Mouse (Mus musculus) hindbrain, embryonic 12.5 days (tissue): ENCODE measurements around the gene Gch1. TPM values are rescaled to one million over a fixed set of nuclear protein-coding genes. Genes with fewer than 3 reads are reported as not detected.
A peak's percentile ranks its signal among the peaks of the same experiment; 100 is the strongest.

ENCODE experiments used
- ATAC-seq: fragments of 200-750 bp; cut with Nextera tagmentation; 2 replicates; pipeline ENCODE4 v1.8.0; 2017; ENCODE audit warnings: moderate TSS enrichment; ENCODE audit not compliant: low FRiP score
- H3K27ac ChIP-seq: fragments of 300-500 bp; sonication (generic); 2 replicates; pipeline ENCODE4 v1.5.1; 2016; ENCODE audit warnings: mild to moderate bottlenecking
- H3K27me3 ChIP-seq: fragments of 300-500 bp; sonication (generic); 2 replicates; pipeline ENCODE4 v1.6.1; 2016; ENCODE audit warnings: mild to moderate bottlenecking
- H3K36me3 ChIP-seq: fragments of 300-500 bp; sonication (generic); 2 replicates; pipeline ENCODE4 v1.6.1; 2016; ENCODE audit warnings: mild to moderate bottlenecking
- H3K4me1 ChIP-seq: fragments of 300-500 bp; sonication (generic); 2 replicates; pipeline ENCODE4 v1.6.1; 2016
- H3K4me2 ChIP-seq: fragments of 300-500 bp; sonication (generic); replicated peaks from 2 replicates; pipeline ENCODE4 v1.6.1; 2016; ENCODE audit warnings: mild to moderate bottlenecking
- H3K4me3 ChIP-seq: fragments of 300-500 bp; sonication (generic); 2 replicates; pipeline ENCODE4 v1.5.1; 2016; ENCODE audit warnings: mild to moderate bottlenecking
- H3K9ac ChIP-seq: fragments of 300-500 bp; sonication (generic); 2 replicates; pipeline ENCODE4 v1.6.1; 2016; ENCODE audit warnings: mild to moderate bottlenecking, moderate library complexity
- H3K9me3 ChIP-seq: fragments of 300-500 bp; sonication (generic); replicated peaks from 2 replicates; pipeline ENCODE4 v1.6.1; 2016; ENCODE audit warnings: mild to moderate bottlenecking
- WGBS: fragments of 180-500 bp; shearing (Covaris S2); methylation state at CpG from one replicate; pipeline ENCODE4 v1.1.7; 2016; 5-methylcytosine and 5-hydroxymethylcytosine counted together
- polyA plus RNA-seq: library from polyadenylated mRNA; unstranded; fragments of >200 nt; fragmentation: Nextera tagmentation; extraction: Ambion mirVana; gene quantifications from 2 replicates; pipeline ENCODE4 v1.2.1, GENCODE M21; 2016

Gch1 gene
- polyA plus RNA-seq, 1 experiment from 2014 or later, result 3.8 TPM

DNA sequence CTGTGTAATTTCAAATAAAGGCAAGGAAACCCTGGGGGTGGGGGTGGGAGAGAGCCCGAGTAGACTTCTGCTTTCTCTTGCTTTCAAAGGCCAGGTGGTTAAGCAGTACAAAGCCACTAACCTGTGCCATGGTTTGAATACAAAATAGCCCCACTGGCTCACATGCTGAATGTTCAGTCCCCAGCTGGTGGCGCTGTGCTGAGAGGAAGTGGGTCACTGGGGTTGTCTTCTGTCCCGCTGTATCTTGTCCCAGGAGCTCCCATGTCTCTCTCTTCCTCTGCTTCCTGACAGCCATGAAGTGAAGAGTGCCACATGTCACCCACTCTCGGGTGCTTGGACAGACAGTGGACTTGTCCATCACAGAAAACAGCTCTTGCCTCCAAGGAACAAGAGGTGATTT, 4.9 kb upstream of the Gch1 start:
- Histone ChIP-seq H3K4me2 (no peak overlapping the region), H3K9me3 (no peaks in the 10 kb centered on the region), H3K27ac (no peak overlapping the region), H3K36me3 (no peaks in the 10 kb centered on the region), H3K4me3 (no peak overlapping the region), H3K9ac (no peak overlapping the region), H3K4me1 (no peaks in the 10 kb centered on the region), H3K27me3 (no peaks in the 10 kb centered on the region)
- ATAC-seq, result no peak
- 35% methylated on average over 4 of the region's 4 CpGs for whole genome bisulfite sequencing

DNA sequence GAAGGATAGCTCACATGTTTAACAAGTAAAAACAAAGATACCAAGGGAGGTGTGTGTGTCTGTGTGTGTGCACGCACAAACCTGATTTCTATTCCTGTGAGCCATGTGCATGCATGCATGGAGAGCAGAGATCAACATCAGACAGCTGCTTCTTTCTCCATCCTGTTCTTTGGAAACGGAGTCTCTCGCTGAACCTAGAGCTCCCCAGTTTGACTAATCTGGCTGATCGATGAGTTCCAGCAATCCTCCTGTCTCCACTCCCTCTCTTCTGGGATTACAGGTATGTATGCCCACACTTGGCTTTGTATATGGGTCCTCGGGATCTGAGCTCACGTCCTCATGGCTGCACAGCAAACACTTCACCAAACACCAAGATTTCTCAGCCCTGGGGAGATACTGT, 4.3 kb upstream of the Gch1 start:
- Histone ChIP-seq H3K27ac (no peak overlapping the region), H3K4me1 (peaks cover 3% of the 10 kb centered on the region), H3K36me3 (no peaks in the 10 kb centered on the region), H3K9ac (no peak overlapping the region), H3K4me2 (no peak overlapping the region), H3K27me3 (peaks cover 5% of the 10 kb centered on the region), H3K9me3 (no peaks in the 10 kb centered on the region), H3K4me3 (no peak overlapping the region)
- no peak for ATAC-seq
- WGBS, result 75% methylated on average over 6 of the region's 6 CpGs

DNA sequence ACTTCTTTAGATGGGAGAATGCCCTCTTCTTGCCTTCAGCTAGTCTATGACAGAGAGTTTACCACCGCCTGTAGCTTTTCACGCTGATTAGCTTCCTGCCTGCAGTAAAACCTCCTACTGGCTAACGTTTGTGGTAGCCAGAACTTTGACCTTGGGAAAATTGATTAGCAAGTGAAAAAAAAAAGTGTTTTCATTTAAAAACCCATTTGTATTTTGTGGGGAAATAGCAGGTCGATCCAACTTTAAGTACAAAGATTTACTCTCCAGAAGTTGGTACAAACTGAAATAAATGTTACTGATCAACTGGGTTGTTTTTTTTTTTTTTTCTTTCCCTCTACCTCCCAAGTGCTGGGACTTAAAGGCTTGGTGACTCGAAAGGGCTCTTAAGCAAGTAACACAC, 2.6 kb upstream of the Gch1 start:
- Histone ChIP-seq H3K9ac (no peak overlapping the region), H3K4me1 (peaks cover 6% of the 10 kb centered on the region), H3K27me3 (peaks cover 21% of the 10 kb centered on the region), H3K4me3 (no peak overlapping the region), H3K4me2 (no peak overlapping the region), H3K36me3 (no peaks in the 10 kb centered on the region), H3K27ac (no peak overlapping the region), H3K9me3 (no peaks in the 10 kb centered on the region)
- WGBS, result 54% methylated on average over 5 of the region's 5 CpGs
- ATAC-seq, result no peak

DNA sequence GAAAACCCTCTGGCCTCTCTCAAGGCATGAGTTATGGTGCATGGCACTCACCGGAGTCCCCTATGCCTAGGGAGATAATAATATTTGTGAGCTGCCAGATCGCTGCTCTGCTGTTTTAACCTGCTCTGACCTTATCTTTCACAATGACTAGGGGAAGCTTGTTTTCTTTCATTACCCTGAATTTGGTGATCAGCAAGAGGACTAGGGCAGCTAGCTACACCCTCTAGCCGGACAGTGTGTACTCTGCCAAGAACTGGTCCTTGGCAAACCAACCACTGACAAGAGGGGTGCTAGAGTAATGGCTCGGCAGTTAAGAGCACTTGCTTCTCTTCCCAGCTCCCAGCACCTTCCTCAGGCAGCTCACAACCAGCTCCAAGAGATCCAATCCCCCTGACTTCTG, 1.4 kb upstream of the Gch1 start:
- H3K27ac ChIP-seq, result no peak overlapping the region
- no peak overlapping the region for H3K4me2 ChIP-seq
- peaks cover 25% of the 10 kb centered on the region for H3K27me3 ChIP-seq
- H3K4me3 ChIP-seq, result no peak overlapping the region
- no peaks in the 10 kb centered on the region for H3K36me3 ChIP-seq
- peaks cover 6% of the 10 kb centered on the region for H3K4me1 ChIP-seq
- 69% methylated on average over 4 of the region's 4 CpGs for WGBS
- H3K9ac ChIP-seq, result no peak overlapping the region
- H3K9me3 ChIP-seq, result no peaks in the 10 kb centered on the region
- no peak for ATAC-seq

DNA sequence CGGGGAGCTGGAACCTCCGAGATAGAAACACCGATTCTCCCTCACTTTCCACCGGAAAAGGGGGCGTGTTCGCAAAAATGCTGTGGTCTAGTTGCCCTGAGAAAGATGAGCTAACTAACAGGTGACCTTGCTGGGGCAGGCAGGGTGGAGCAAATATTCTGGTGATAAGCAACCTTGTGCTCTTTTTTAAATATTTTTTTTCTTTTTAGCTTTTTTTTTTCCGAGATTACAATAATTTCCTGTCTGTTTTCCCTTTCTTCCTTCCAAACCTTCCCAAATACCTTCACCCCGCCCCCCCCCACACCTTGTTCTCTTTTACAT, 382 bp upstream of the Gch1 start:
- peak overlapping the region; percentile 99 for H3K4me2 ChIP-seq
- 13% methylated on average over 8 of the region's 8 CpGs for WGBS
- peak; percentile 33 for ATAC-seq
- H3K27me3 ChIP-seq, result peaks cover 25% of the 10 kb centered on the region
- no peaks in the 10 kb centered on the region for H3K36me3 ChIP-seq
- no peak overlapping the region for H3K9ac ChIP-seq
- H3K4me1 ChIP-seq, result peaks cover 6% of the 10 kb centered on the region
- H3K27ac ChIP-seq, result no peak overlapping the region
- H3K4me3 ChIP-seq, result peak overlapping the region; percentile 65
- H3K9me3 ChIP-seq, result no peaks in the 10 kb centered on the region

DNA sequence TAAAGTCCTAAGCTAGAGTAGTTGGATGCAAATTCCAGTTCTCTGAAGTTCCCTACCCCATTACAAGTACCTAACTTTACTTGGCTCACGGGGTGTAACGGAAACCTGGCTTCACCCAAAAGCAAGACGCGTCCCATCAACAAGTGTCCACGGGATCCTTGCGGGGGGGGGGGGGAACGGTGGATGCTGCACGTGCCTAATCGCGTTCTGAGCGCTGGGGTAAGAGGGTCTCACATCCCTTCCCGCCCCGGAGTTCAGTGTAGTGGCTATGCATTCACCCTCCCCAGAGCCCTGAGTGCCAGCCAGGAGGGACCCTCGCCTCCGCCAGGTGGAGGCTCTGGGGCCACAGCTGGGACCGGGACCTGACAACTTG, 752 bp downstream of the Gch1 start:
- Histone ChIP-seq H3K27me3 (peaks cover 25% of the 10 kb centered on the region), H3K4me3 (peak overlapping the region; percentile 65), H3K4me2 (peak overlapping the region; percentile 99), H3K36me3 (no peaks in the 10 kb centered on the region), H3K27ac (no peak overlapping the region), H3K9me3 (no peaks in the 10 kb centered on the region), H3K4me1 (peaks cover 6% of the 10 kb centered on the region), H3K9ac (peak overlapping the region; percentile 60)
- ATAC-seq, result peak; percentile 60
- WGBS, result 1% methylated on average over 16 of the region's 16 CpGs

DNA sequence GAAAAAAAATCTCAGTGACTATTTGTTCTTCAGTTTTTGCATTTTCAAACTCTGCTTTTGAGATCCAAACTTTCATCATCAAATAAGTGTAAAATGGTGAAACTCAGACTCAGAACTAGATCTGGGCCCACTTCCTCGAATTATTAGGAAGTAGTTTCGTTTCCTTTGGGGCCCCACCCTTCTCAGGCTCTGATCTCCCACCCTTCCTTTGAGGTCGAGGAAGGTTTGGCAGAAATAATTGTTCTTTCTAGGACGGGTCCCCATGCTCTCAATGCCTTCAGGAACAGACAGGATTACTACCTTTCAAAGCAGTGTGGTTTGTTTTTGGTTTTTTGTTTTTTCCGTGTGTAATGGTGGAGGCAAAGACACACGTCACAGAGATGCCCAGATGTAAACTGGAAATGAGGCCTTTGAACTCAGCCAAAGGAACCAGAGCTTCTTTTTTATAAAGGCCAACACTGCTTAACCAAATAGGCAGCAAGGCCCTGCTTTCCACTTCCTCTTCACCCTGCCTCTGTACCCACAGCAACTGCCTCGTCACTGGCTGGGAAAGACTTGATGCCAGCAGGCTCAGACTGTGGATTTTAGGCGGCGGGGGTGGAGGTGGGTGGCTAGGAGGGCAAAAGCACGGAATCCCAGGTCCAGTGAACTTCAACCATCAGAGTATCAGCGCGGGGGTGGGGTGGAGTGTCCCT, 1.4 kb downstream of the Gch1 start:
- H3K4me3 ChIP-seq, result no peak overlapping the region
- H3K27me3 ChIP-seq, result peaks cover 25% of the 10 kb centered on the region
- H3K36me3 ChIP-seq, result no peaks in the 10 kb centered on the region
- peak overlapping the region; percentile 99 for H3K4me2 ChIP-seq
- H3K9me3 ChIP-seq, result no peaks in the 10 kb centered on the region
- H3K9ac ChIP-seq, result no peak overlapping the region
- ATAC-seq, result no peak
- WGBS, result 35% methylated on average over 12 of the region's 12 CpGs
- no peak overlapping the region for H3K27ac ChIP-seq
- H3K4me1 ChIP-seq, result peaks cover 6% of the 10 kb centered on the region

DNA sequence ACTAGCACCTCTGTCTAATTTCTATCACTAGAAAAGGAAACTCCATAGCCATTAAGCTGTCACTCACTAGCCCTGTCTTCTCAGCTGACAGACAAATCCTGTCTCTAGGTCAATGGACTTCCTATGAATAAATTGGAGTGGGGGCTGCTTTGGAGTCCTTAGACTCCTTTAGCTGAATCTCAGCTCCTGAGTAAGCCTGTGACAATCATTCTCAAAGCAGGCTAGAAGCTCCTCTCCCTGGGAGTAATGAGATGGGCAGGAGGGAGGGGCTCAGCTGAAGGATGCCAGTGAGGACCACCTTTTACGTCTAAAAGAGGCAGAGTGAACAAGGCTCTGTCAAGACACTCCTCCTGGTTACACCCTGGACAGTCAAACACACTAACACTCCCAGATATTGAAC, 2.0 kb downstream of the Gch1 start:
- H3K27me3 ChIP-seq, result peaks cover 25% of the 10 kb centered on the region
- no peaks in the 10 kb centered on the region for H3K36me3 ChIP-seq
- peaks cover 6% of the 10 kb centered on the region for H3K4me1 ChIP-seq
- 36% methylated on average over 1 of the region's 1 CpGs for WGBS
- no peaks in the 10 kb centered on the region for H3K9me3 ChIP-seq
- H3K4me2 ChIP-seq, result no peak overlapping the region
- no peak overlapping the region for H3K4me3 ChIP-seq
- no peak overlapping the region for H3K27ac ChIP-seq
- no peak overlapping the region for H3K9ac ChIP-seq
- no peak for ATAC-seq

DNA sequence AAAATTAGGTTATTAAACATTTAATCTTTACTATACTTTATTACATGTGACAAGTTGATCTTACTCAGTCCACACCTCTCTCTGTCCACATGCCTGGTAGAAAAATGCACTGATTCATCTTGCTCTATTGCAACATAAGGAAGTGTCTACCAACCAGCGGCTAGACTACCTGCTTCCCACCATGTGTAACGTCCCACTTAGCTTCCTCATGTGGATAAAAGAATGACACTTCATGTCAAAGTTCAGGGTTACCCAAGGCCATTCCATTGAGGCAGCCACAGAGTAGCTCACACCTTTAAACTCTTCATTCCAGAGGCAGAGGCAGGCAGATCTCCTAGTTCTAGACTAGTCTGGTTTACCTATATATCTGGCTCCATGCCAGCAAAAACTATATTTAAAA, 2.7 kb downstream of the Gch1 start:
- WGBS, result 89% methylated on average over 2 of the region's 2 CpGs
- H3K27me3 ChIP-seq, result peaks cover 25% of the 10 kb centered on the region
- no peak for ATAC-seq

DNA sequence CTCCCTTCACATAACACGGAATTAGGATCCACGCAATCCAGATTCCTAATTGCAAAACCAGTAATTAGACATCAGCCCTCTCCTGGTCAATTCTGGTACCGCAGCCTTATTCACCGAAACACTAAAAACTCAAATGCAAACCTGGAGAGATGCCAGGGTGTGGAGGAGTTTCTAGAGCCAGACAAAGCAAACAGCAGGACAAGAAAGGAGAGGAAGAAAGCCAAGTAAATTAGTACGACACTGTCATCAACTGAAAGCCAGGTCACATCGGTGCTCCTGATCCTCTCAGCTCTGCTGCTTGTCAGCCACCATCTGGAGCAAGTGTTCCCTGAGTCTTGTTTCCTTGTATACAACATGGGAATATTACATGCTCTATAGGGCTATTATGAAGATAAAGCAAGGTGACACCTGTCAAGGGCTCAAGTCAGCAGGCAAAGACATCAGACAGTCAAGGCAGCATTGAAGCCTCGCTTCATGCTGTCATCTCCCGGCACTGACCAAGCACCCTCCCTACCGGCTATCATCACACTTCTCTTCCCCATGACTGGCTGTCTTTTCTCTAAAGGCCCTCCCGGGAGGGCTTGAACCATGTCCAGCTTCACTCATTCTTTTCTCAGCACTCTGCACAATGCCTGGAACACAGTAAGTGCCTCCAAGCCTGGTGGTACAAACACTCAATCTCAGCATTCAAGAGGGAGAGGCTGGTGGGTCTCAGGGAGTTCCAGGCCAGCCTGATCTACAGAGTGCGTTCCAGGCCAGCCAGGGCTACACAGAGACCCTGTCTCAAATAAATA, 7.5 kb downstream of the Gch1 start:
- Histone ChIP-seq H3K4me2 (no peak overlapping the region), H3K9me3 (no peaks in the 10 kb centered on the region), H3K36me3 (no peaks in the 10 kb centered on the region), H3K27ac (no peak overlapping the region), H3K27me3 (peaks cover 2% of the 10 kb centered on the region; the same call in 1 of the 2 replicates), H3K9ac (no peak overlapping the region), H3K4me3 (no peak overlapping the region), H3K4me1 (no peaks in the 10 kb centered on the region)
- ATAC-seq, result no peak
- 62% methylated on average over 11 of the region's 11 CpGs for whole genome bisulfite sequencing

More for the DNA sequence above, 2.7 kb downstream of the Gch1 start:
- Histone ChIP-seq H3K4me3 (no peak overlapping the region), H3K36me3 (no peaks in the 10 kb centered on the region), H3K27ac (no peak overlapping the region), H3K4me2 (no peak overlapping the region), H3K9me3 (no peaks in the 10 kb centered on the region), H3K9ac (no peak overlapping the region), H3K4me1 (peaks cover 6% of the 10 kb centered on the region)

DNA sequence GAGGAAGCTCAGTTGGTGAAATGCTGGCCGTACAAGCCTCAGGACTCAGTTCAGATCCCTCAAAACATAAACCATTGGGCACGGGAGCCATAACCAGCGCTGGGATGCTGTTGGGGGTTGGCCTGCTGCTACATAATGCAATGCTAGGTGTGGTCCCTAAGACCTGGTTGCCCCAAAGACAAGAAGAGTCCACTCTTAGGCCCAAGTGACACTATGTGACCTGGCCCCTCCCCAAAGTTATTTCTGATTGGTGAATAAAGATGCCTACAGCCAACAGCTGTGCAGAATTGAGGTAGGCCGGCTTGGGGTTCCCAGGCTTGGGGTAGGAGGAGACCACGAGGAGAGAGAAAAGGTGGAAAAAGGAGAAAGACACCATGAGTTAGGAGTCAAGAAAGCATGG, 10.4 kb downstream of the Gch1 start:
- H3K4me1 ChIP-seq, result no peaks in the 10 kb centered on the region
- H3K4me2 ChIP-seq, result no peak overlapping the region
- 90% methylated on average over 5 of the region's 5 CpGs for WGBS
- H3K9ac ChIP-seq, result no peak overlapping the region
- H3K36me3 ChIP-seq, result no peaks in the 10 kb centered on the region
- no peak overlapping the region for H3K27ac ChIP-seq
- ATAC-seq, result no peak
- no peaks in the 10 kb centered on the region for H3K27me3 ChIP-seq
- no peak overlapping the region for H3K4me3 ChIP-seq
- no peaks in the 10 kb centered on the region for H3K9me3 ChIP-seq

DNA sequence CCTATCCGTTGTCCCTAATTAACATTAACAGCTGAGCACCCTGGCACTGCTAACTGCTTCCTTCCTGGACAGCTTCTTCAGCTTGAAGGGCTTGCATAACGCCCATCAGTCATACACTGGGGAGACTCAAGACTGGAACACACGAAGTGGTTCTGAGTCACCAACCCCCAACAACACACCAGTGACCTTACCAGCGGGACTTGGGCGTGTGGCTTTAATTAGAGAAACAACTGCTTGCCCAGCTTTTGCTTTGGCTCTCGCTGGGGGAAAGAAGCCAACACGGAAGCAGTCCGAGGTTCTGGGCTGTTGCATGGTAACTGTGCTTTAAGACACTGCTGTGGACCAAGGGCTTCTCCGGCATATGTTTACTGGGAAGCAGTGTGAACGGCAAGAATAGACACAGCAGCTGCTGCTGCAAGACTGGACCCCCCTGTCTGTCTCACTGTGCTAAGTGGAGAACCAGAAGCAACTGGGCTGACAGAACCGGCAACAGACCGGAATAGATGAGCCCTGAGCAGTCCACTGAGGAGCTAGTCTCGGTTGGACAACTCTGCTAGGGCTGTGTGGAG, 11.3 kb downstream of the Gch1 start:
- Histone ChIP-seq H3K27me3 (no peaks in the 10 kb centered on the region), H3K4me3 (no peak overlapping the region), H3K9ac (no peak overlapping the region), H3K4me1 (no peaks in the 10 kb centered on the region), H3K9me3 (no peaks in the 10 kb centered on the region), H3K4me2 (no peak overlapping the region), H3K36me3 (no peaks in the 10 kb centered on the region), H3K27ac (no peak overlapping the region)
- 53% methylated on average over 13 of the region's 13 CpGs for WGBS
- ATAC-seq, result no peak

DNA sequence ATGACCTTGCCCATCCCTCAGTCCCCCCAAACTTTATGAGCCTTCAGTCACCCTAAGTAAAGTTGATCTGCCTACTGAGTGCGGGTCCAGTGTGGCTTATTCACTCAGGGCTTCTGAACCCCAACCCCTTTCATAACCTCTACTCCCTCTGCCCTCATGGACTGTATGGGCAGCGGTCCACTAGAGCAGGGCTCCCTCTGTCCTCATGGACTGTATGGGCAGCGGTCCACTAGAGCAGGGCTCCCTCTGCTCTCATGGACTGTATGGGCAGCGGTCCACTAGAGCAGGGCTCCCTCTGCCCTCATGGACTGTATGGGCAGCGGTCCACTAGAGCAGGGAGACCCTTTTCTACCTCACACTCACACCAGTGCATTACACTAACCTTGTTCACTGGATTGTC, 13.0 kb downstream of the Gch1 start:
- Histone ChIP-seq H3K9ac (no peak overlapping the region), H3K9me3 (no peaks in the 10 kb centered on the region), H3K4me3 (no peak overlapping the region), H3K27me3 (no peaks in the 10 kb centered on the region), H3K36me3 (no peaks in the 10 kb centered on the region), H3K4me2 (no peak overlapping the region), H3K27ac (no peak overlapping the region), H3K4me1 (no peaks in the 10 kb centered on the region)
- ATAC-seq, result no peak
- 88% methylated on average over 5 of the region's 5 CpGs for WGBS
